Mouse (Mus musculus): ENCODE data around the gene Cdcp2. TPM values are rescaled to one million over a fixed set of nuclear protein-coding genes. Genes with fewer than 3 reads are reported as not detected.
A peak's percentile ranks its signal among the peaks of the same experiment; 100 is the strongest.

Gene Cdcp2
- polyA plus RNA-seq, 1 experiment from 2014 or later = not detected

DNA sequence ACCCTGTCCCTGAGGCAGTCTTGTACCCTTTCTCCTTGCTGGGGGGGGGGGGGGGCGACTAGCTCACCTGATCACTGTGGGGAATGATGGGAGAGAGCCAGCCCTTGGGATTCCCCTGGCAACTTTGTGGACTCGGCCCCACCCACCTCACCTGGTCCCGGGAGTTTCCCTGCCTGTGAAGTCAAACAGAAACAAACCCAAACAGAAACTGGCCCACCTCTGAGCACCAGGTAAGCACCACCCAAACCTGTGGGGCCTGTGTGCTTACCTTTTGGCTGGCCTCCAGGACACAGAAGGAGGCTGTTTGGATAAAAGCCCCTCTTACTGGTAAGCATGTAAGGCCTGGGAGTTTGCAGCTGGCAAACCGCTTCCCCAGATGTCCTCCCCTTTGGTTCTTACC is 22.4 kb downstream of the Cdcp2 start:
- no peak for ATAC-seq
- H3K36me3 ChIP-seq = no peaks in the 10 kb centered on the region
- H3K4me3 ChIP-seq = no peak overlapping the region
- no peaks in the 10 kb centered on the region for H3K9me3 ChIP-seq (replicated peaks)
- peaks cover 14% of the 10 kb centered on the region for H3K4me1 ChIP-seq
- peaks cover 7% of the 10 kb centered on the region; the same call in 1 of the 2 replicates for H3K27me3 ChIP-seq (replicated peaks)
- H3K9ac ChIP-seq = no peak overlapping the region
- H3K27ac ChIP-seq = no peak overlapping the region
- 76% methylated on average over 3 of the region's 4 CpGs for WGBS (ENCODE audit: insufficient replicate concordance)
- no peak overlapping the region for H3K4me2 ChIP-seq

GRCm38 (mm10) chr4:107120676-107121075 is 24.0 kb downstream of the Cdcp2 start:
- Histone ChIP-seq H3K4me3 (no peak overlapping the region), H3K36me3 (no peaks in the 10 kb centered on the region), H3K27me3 (replicated peaks) (peaks cover 13% of the 10 kb centered on the region), H3K27ac (no peak overlapping the region), H3K9ac (no peak overlapping the region), H3K4me2 (no peak overlapping the region), H3K9me3 (replicated peaks) (no peaks in the 10 kb centered on the region), H3K4me1 (peaks cover 14% of the 10 kb centered on the region)
- 80% methylated on average over 6 of the region's 6 CpGs for WGBS (ENCODE audit: insufficient replicate concordance)
- no peak for ATAC-seq

DNA sequence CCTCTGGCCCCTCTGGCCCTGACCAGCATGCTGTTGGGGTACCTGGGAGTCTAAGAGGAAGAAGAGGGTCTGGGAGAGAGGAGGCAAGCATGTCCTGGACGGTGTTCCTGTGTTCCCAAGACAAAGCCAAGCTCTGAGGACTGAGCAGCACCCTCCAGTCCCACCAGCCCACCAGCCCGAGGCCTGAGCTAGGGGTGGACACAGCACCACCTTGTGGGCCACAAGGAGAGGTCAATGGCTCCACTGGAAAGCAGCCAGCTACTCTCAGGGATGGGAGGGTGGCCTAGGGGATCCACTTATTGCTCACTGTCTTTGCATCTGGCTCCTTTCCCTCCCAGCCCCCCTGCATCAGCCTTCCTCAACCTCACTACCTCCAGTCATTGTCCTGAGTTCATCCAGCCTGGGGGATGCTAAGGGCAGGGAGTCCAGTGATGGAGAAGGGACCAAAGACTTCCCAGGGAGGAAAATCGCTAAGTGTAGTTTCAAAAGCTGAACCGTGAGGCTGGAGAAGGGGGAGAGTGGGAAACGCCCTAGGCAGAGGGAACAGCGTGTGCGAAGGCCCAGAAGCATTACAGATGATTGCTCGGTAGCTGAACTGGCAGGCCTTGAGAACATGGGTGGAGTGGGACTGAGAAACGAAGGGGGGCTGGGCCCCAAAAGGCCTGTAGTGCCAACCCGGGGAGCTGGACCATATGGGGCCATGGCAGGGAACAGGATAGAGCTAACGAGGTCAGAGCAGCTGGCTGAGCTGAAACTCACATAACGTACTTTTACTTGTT is 24.7 kb downstream of the Cdcp2 start:
- Histone ChIP-seq H3K36me3 (no peaks in the 10 kb centered on the region), H3K4me1 (peaks cover 14% of the 10 kb centered on the region), H3K27me3 (replicated peaks) (peaks cover 15% of the 10 kb centered on the region), H3K4me3 (no peak overlapping the region), H3K9me3 (replicated peaks) (no peaks in the 10 kb centered on the region), H3K27ac (no peak overlapping the region), H3K4me2 (no peak overlapping the region), H3K9ac (no peak overlapping the region)
- ATAC-seq = peak; percentile 28; the same call in 1 of the 2 replicates
- WGBS (ENCODE audit: insufficient replicate concordance) = 66% methylated on average over 12 of the region's 12 CpGs

GRCm38 (mm10) chr4:107124376-107124775 is 27.7 kb downstream of the Cdcp2 start:
- no peaks in the 10 kb centered on the region for H3K36me3 ChIP-seq
- peaks cover 18% of the 10 kb centered on the region for H3K4me1 ChIP-seq
- H3K9ac ChIP-seq = no peak overlapping the region
- H3K4me2 ChIP-seq = no peak overlapping the region
- H3K27ac ChIP-seq = no peak overlapping the region
- ATAC-seq = no peak
- H3K9me3 ChIP-seq (replicated peaks) = no peaks in the 10 kb centered on the region
- 53% methylated on average over 7 of the region's 7 CpGs for whole genome bisulfite sequencing (ENCODE audit: insufficient replicate concordance)
- H3K27me3 ChIP-seq (replicated peaks) = peaks cover 26% of the 10 kb centered on the region
- no peak overlapping the region for H3K4me3 ChIP-seq

- Histone ChIP-seq H3K36me3 (no peaks in the 10 kb centered on the region), H3K9me3 (replicated peaks) (no peaks in the 10 kb centered on the region), H3K4me1 (peaks cover 18% of the 10 kb centered on the region), H3K4me3 (no peak overlapping the region), H3K27ac (no peak overlapping the region), H3K9ac (no peak overlapping the region), H3K27me3 (replicated peaks) (peaks cover 26% of the 10 kb centered on the region), H3K4me2 (no peak overlapping the region)
- 41% methylated on average over 5 of the region's 5 CpGs for WGBS (ENCODE audit: insufficient replicate concordance)
- ATAC-seq = no peak
Measured at GRCm38 (mm10) chr4:107125101-107125500, 28.4 kb downstream of the Cdcp2 start.

- WGBS (ENCODE audit: insufficient replicate concordance) = 60% methylated on average over 10 of the region's 10 CpGs
- Histone ChIP-seq H3K27ac (no peak overlapping the region), H3K4me3 (no peak overlapping the region), H3K9ac (no peak overlapping the region), H3K9me3 (replicated peaks) (no peaks in the 10 kb centered on the region), H3K4me1 (peaks cover 19% of the 10 kb centered on the region), H3K4me2 (no peak overlapping the region), H3K36me3 (no peaks in the 10 kb centered on the region), H3K27me3 (replicated peaks) (peaks cover 26% of the 10 kb centered on the region)
- ATAC-seq = no peak
Measured at GRCm38 (mm10) chr4:107126389-107126788, 29.7 kb downstream of the Cdcp2 start.

GRCm38 (mm10) chr4:107126891-107127524 is 30.3 kb downstream of the Cdcp2 start:
- Histone ChIP-seq H3K4me3 (no peak overlapping the region), H3K27me3 (replicated peaks) (peaks cover 26% of the 10 kb centered on the region), H3K36me3 (no peaks in the 10 kb centered on the region), H3K27ac (no peak overlapping the region), H3K4me1 (peaks cover 14% of the 10 kb centered on the region), H3K4me2 (no peak overlapping the region), H3K9ac (no peak overlapping the region), H3K9me3 (replicated peaks) (no peaks in the 10 kb centered on the region)
- ATAC-seq = no peak
- WGBS (ENCODE audit: insufficient replicate concordance) = 67% methylated on average over 13 of the region's 13 CpGs

GRCm38 (mm10) chr4:107127901-107128669 is 31.4 kb downstream of the Cdcp2 start:
- Histone ChIP-seq H3K36me3 (no peaks in the 10 kb centered on the region), H3K9ac (no peak overlapping the region), H3K4me1 (peaks cover 8% of the 10 kb centered on the region; the same call in 1 of the 2 replicates), H3K27ac (no peak overlapping the region), H3K9me3 (replicated peaks) (no peaks in the 10 kb centered on the region), H3K4me2 (no peak overlapping the region), H3K4me3 (no peak overlapping the region), H3K27me3 (replicated peaks) (peaks cover 26% of the 10 kb centered on the region)
- WGBS (ENCODE audit: insufficient replicate concordance) = 59% methylated on average over 13 of the region's 13 CpGs
- 0 out of 2 replicates have a peak, but pooled peaks have one; percentile 39 for ATAC-seq

GRCm38 (mm10) chr4:107129373-107129772 is 32.7 kb downstream of the Cdcp2 start:
- H3K27ac ChIP-seq = no peak overlapping the region
- H3K4me2 ChIP-seq = no peak overlapping the region
- H3K4me1 ChIP-seq = peaks cover 8% of the 10 kb centered on the region; the same call in 1 of the 2 replicates
- no peaks in the 10 kb centered on the region for H3K9me3 ChIP-seq (replicated peaks)
- 70% methylated on average over 8 of the region's 8 CpGs for WGBS (ENCODE audit: insufficient replicate concordance)
- H3K36me3 ChIP-seq = no peaks in the 10 kb centered on the region
- H3K9ac ChIP-seq = no peak overlapping the region
- no peak overlapping the region for H3K4me3 ChIP-seq
- H3K27me3 ChIP-seq (replicated peaks) = peaks cover 26% of the 10 kb centered on the region
- ATAC-seq = no peak

- H3K9ac ChIP-seq = no peak overlapping the region
- ATAC-seq = no peak
- WGBS (ENCODE audit: insufficient replicate concordance) = 13% methylated on average over 9 of the region's 9 CpGs
Measured at GRCm38 (mm10) chr4:107130534-107130933, 33.8 kb downstream of the Cdcp2 start.

DNA sequence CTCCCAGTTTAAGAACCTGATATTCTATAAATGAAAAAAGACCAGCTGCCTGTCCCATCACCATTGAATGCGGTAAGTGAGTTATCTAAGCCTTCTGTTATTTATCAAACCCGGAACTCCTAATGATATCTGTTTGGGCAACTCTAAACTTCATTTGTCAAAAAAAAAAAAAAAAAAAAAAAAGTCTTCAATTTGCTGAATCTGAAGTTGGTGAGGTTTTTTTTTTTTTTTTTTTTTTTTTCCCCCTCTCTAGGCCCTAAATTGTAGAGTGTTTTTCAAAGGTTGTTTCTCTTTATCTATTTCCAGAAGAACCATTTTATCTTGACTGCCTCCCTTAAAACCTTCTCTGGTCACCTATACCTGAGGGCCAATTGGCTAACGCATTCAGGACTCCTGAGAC is 38.2 kb downstream of the Cdcp2 start:
- Histone ChIP-seq H3K4me3 (no peak overlapping the region), H3K4me1 (peaks cover 5% of the 10 kb centered on the region)

More at GRCm38 (mm10) chr4:107130534-107130933, 33.8 kb downstream of the Cdcp2 start:
- H3K4me3 ChIP-seq = no peak overlapping the region
- no peak overlapping the region for H3K27ac ChIP-seq
- H3K4me1 ChIP-seq = peaks cover 8% of the 10 kb centered on the region
- H3K27me3 ChIP-seq (replicated peaks) = peaks cover 15% of the 10 kb centered on the region
- no peak overlapping the region for H3K4me2 ChIP-seq
- no peaks in the 10 kb centered on the region for H3K36me3 ChIP-seq
- no peaks in the 10 kb centered on the region for H3K9me3 ChIP-seq (replicated peaks)

DNA sequence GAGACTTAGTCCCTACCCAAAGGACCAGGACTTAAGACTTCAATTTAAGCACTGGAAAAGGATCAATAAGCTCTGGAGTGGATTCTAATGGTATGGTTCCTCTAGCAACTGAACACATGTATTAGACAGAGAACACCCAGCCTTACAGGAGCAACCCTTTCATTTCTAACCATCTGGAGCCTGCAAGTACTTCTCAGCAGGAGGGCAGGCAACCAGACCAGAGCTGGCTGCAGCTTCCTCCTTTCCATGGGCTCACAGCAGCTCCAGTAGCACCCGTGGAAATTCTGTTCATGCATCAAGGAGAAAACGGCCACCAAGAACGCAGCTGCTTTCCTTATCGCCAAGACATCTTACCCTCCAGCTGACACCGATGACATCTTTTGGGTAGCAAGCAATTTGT is 39.0 kb downstream of the Cdcp2 start:
- no peak overlapping the region for H3K4me2 ChIP-seq
- 71% methylated on average over 5 of the region's 5 CpGs for WGBS (ENCODE audit: insufficient replicate concordance)
- no peak for ATAC-seq
- peaks cover 12% of the 10 kb centered on the region for H3K36me3 ChIP-seq
- peaks cover 7% of the 10 kb centered on the region for H3K4me1 ChIP-seq
- no peak overlapping the region for H3K4me3 ChIP-seq
- no peak overlapping the region for H3K9ac ChIP-seq
- H3K9me3 ChIP-seq (replicated peaks) = no peaks in the 10 kb centered on the region
- no peak overlapping the region for H3K27ac ChIP-seq
- no peaks in the 10 kb centered on the region for H3K27me3 ChIP-seq (replicated peaks)

More for the DNA sequence above, 38.2 kb downstream of the Cdcp2 start:
- peaks cover 12% of the 10 kb centered on the region for H3K36me3 ChIP-seq
- no peak overlapping the region for H3K27ac ChIP-seq
- no peak overlapping the region for H3K4me2 ChIP-seq
- no peaks in the 10 kb centered on the region for H3K9me3 ChIP-seq (replicated peaks)
- no peak overlapping the region for H3K9ac ChIP-seq
- no peak for ATAC-seq
- no peaks in the 10 kb centered on the region for H3K27me3 ChIP-seq (replicated peaks)
- WGBS (ENCODE audit: insufficient replicate concordance) = 68% methylated on average over 3 of the region's 3 CpGs

Measured in liver, embryonic 12.5 days (tissue).